Mouse (Mus musculus) myocyte (in vitro differentiated cells): ENCODE data around the gene Dnajb11. TPM values are rescaled to one million over a fixed set of nuclear protein-coding genes. Genes with fewer than 3 reads are reported as not detected.

Experiments
- H3K27me3 ChIP-seq: one replicate; pipeline ENCODE4 v1.6.1; 2011; ENCODE audit not compliant: control insufficient read depth, insufficient read depth, insufficient read length
- H3K36me3 ChIP-seq: one replicate; pipeline ENCODE4 v1.6.1; 2011; ENCODE audit not compliant: control insufficient read depth, insufficient read depth
- H3K4me2 ChIP-seq: one replicate; pipeline ENCODE4 v1.6.1; 2011; ENCODE audit warnings: low read depth, control low read depth
- H3K4me3 ChIP-seq: one replicate; pipeline ENCODE4 v1.5.1; 2011; ENCODE audit warnings: mild to moderate bottlenecking, control low read depth, moderate library complexity
- H3K79me2 ChIP-seq: one replicate; pipeline ENCODE4 v1.6.1; 2011; ENCODE audit not compliant: control insufficient read depth, insufficient read depth
- H3ac ChIP-seq: one replicate; pipeline ENCODE4 v1.6.1; 2011; ENCODE audit not compliant: control insufficient read depth, insufficient read length
- CEBPB ChIP-seq: IDR thresholded peaks from 2 replicates; pipeline ENCODE4 v1.6.1; 2011; ENCODE audit warnings: mild to moderate bottlenecking, moderate library complexity; ENCODE audit not compliant: poor library complexity, insufficient read depth, severe bottlenecking
- E2F4 ChIP-seq: IDR thresholded peaks from one replicate; pipeline ENCODE4 v1.6.1; 2011; ENCODE audit warnings: mild to moderate bottlenecking, control low read depth, moderate library complexity; ENCODE audit not compliant: insufficient read depth
- MAX ChIP-seq: IDR thresholded peaks from one replicate; pipeline ENCODE4 v1.6.1; 2011; ENCODE audit warnings: low read depth, mild to moderate bottlenecking, control low read depth
- MYOD1 ChIP-seq, 3 experiments: IDR thresholded peaks; one replicate each; pipeline ENCODE4 v1.6.1; 2011; ENCODE audit warnings: control low read depth in 2 of 3, low read depth in 2 of 3, mild to moderate bottlenecking in 2 of 3, moderate library complexity in 1 of 3; ENCODE audit not compliant: insufficient read length in 2 of 3, control insufficient read depth in 1 of 3
- MYOG ChIP-seq, 3 experiments: IDR thresholded peaks; one replicate each; pipeline ENCODE4 v1.6.1; 2011; ENCODE audit warnings: control low read depth in 2 of 3, low read depth in 2 of 3, mild to moderate bottlenecking in 2 of 3; ENCODE audit not compliant: insufficient read length in 2 of 3, control insufficient read depth in 1 of 3, insufficient read depth in 1 of 3
- POLR2A ChIP-seq: IDR thresholded peaks from one replicate; pipeline ENCODE4 v1.6.1; 2011; ENCODE audit warnings: low read depth, mild to moderate bottlenecking, control low read depth, moderate library complexity; ENCODE audit not compliant: insufficient read length
- POLR2AphosphoS2 ChIP-seq: IDR thresholded peaks from one replicate; pipeline ENCODE4 v1.6.1; 2011; ENCODE audit warnings: low read depth, control low read depth; ENCODE audit not compliant: insufficient read length
- REST ChIP-seq: IDR thresholded peaks from one replicate; pipeline ENCODE4 v1.6.1; 2011; ENCODE audit warnings: mild to moderate bottlenecking, control low read depth, moderate library complexity; ENCODE audit not compliant: insufficient read depth, insufficient read length
- SRF ChIP-seq: IDR thresholded peaks from one replicate; pipeline ENCODE4 v1.6.1; 2011; ENCODE audit warnings: low read depth; ENCODE audit not compliant: control insufficient read depth, insufficient read length
- TCF12 ChIP-seq: IDR thresholded peaks from one replicate; pipeline ENCODE4 v1.6.1; 2011; ENCODE audit warnings: mild to moderate bottlenecking, control low read depth; ENCODE audit not compliant: poor library complexity, insufficient read depth, severe bottlenecking
- TCF3 ChIP-seq: IDR thresholded peaks from one replicate; pipeline ENCODE4 v1.6.1; 2011; ENCODE audit warnings: low read depth, control low read depth; ENCODE audit not compliant: insufficient read length
- USF1 ChIP-seq: IDR thresholded peaks from one replicate; pipeline ENCODE4 v1.6.1; 2011; ENCODE audit warnings: low read depth, mild to moderate bottlenecking, control low read depth, moderate library complexity
- polyA plus RNA-seq: library from polyadenylated mRNA; unstranded; fragments of >200 nt; fragmentation: generic; extraction: Trizol; gene quantifications from one replicate; pipeline ENCODE4 v1.2.1, GENCODE M21; 2012; ENCODE audit warnings: missing spikeins

The Dnajb11 gene
- polyA plus RNA-seq, 1 experiment, result 77.1 TPM

DNA sequence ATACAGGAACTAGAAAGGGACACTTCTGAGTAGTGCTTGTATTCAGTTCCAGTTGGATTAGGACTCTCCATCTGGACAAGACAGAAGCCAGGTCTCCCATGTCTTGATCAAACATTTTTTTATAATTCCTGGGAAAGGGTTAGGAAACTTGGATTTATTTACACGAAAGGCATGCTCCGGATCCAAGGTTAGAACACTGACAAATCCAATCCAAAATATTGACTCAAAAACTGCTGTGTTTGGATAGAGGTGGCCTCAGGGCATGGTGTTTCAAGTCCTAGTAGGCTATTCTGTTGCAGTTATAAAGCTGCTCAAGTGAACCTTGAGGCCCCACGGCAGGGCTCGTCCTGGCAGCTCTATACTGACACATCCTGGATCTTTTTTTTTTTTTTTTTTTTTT, 64.8 kb downstream of the Dnajb11 start:
- Histone ChIP-seq H3K4me3 (no peak overlapping the region), H3K27me3 (no peaks in the 10 kb centered on the region), H3ac (no peak overlapping the region), H3K36me3 (no peaks in the 10 kb centered on the region), H3K4me2 (no peak overlapping the region), H3K79me2 (no peaks in the 10 kb centered on the region)
- TF ChIP-seq TCF3 (no peak), POLR2AphosphoS2 (no peak), E2F4 (no peak), POLR2A (no peak), MAX (no peak), SRF (no peak), TCF12 (no peak), CEBPB (no peak), MYOD1 (IDR thresholded peaks at IDR 0.05; ENCODE audit: control insufficient read depth in 1 of 3, insufficient read length in 2 of 3, low read depth in 2 of 3) (no peak), REST (no peak), USF1 (no peak), MYOG (IDR thresholded peaks at IDR 0.05; ENCODE audit: control insufficient read depth in 1 of 3, insufficient read depth in 1 of 3, insufficient read length in 2 of 3, low read depth in 2 of 3) (no peak)

Other genes starting within 250 kb of the Dnajb11 start
- gene Dgkg, start 200.6 kb upstream of the Dnajb11 start, polyA plus RNA-seq, result 0.01 TPM
- not detected for gene Crygs, start 46.3 kb upstream of the Dnajb11 start, polyA plus RNA-seq
- 9.3 TPM for gene Tbccd1, start 176 bp upstream of the Dnajb11 start, polyA plus RNA-seq
- gene Ahsg, start 33.4 kb downstream of the Dnajb11 start, polyA plus RNA-seq, result not detected
- 1.7 TPM for gene Fetub, start 60.5 kb downstream of the Dnajb11 start, polyA plus RNA-seq
- gene Hrg, start 93.2 kb downstream of the Dnajb11 start, polyA plus RNA-seq, result not detected
- gene Kng2, start 171.6 kb downstream of the Dnajb11 start, polyA plus RNA-seq, result not detected
- gene Kng1, start 200.0 kb downstream of the Dnajb11 start, polyA plus RNA-seq, result not detected
- 141 TPM for gene Eif4a2, start 249.6 kb downstream of the Dnajb11 start, polyA plus RNA-seq